Mouse (Mus musculus) MN1 (cell line): ENCODE measurements around the gene Rbm39.
"Not testable (repeated sequence)": the region's sequence is repeated elsewhere in the genome, so short reads cannot be mapped to it uniquely, and the experiment has no call there.

Experiments
- DNase-seq: peaks from one replicate; pipeline ENCODE4 v3.0.0-alpha.2; 2016; ENCODE audit warnings: low spot score

Rbm39 gene

GRCm38 (mm10) chr2:156180094-156180821 is at the start of gene Rbm39:
TSS of gene Rbm39 (minus strand) at chr2:156180238.
- DNase-seq, result peak; percentile 98

GRCm38 (mm10) chr2:156229171-156229570 is 49.1 kb upstream of the Rbm39 start:
- no peak for DNase-seq

GRCm38 (mm10) chr2:156227689-156228088 is 47.7 kb upstream of the Rbm39 start:
- DNase-seq, result no peak

DNA sequence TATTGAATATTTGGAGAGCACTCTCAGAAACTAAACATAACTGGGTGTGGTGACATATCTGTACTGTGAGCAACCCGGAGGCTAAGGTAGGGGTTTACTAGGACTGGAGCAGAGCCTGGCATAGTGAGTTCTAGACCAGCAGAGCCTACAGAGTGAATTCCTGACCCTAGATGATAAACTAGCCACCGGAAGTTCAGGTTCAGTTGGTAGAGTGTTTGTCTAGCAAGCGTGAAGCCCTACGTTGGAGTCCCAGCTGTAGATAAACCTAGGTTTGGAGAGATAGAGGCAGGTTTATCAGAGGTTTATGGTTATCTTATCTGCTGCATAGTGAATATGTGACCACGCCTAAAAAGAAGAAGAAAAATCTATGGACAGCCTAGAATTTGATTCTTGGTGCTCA is 44.0 kb upstream of the Rbm39 start:
- no peak for DNase-seq

DNA sequence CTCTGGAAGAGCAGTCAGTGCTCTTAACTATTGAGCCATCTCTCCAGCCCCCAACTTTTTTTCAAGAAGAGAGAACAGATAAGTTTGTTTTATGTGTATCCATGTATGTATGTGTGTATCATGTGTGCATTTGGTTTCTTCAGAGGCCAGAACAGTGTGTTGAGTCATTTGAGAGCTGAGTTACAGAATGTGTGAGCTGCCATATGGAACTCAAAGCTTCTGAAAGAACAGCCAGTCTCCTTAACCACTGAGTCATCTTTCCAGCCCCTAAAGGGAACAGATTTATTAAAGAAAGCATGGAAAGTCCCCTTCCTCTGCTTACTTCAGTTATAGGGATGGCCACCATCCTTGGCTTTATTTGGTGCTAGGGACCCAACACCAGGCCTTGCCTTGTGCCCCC is 42.1 kb upstream of the Rbm39 start:
- no peak for DNase-seq

GRCm38 (mm10) chr2:156217786-156218185 is 37.7 kb upstream of the Rbm39 start:
- no peak for DNase-seq

- DNase-seq, result no peak
These were observed 23.9 kb upstream of the Rbm39 start for GRCm38 (mm10) chr2:156203917-156204316.

DNA sequence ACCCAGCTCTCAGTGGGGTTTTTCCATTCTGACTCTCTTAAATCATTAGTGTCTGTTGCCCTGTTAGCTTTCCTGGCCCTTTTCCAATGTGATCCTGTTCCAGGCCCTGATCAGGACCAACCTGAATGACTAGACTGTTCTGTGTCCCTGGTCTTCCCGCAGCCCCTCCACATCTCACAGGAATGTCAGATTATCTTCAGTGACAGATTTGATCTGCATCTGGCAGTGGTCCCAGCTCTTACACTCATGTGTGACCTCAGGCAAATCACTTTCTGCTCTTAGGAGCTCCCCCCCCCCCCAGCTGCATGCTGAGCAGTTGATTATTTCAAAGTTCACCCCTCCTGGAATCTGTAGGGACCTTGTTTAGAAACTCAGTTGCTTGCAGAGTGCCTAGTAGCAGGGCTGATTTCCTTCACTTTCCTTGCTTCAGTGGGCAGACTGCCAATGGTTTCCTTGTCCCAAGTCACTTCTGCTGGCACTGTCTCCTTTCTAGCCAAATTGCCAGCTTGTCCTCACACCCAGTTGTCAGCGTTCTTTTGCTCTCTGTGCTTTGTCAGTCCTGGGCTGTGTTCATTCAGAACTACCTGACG is 22.9 kb upstream of the Rbm39 start:
- DNase-seq, result peak; percentile 83

DNA sequence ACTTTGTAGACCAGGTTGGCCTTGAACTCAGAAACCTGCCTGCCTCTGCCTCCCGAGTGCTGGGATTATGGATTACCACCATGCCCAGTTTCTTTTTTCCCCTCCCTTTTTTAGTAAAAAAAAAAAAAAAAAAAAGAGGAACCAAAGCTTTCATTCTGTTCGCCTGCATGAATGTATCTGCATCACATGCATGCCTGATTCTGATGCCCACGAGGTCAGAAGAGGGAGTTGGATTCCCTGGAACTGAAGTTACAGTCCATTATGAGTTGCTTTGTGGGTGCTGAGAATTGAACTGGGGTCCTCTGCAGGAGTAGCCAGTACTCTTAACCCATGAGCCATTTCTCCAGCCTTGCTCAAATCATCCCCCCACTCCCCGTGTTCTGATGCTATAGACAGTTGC is 21.4 kb upstream of the Rbm39 start:
- DNase-seq, result no peak

- no peak for DNase-seq
These were observed 19.9 kb upstream of the Rbm39 start for GRCm38 (mm10) chr2:156199944-156200343.

DNA sequence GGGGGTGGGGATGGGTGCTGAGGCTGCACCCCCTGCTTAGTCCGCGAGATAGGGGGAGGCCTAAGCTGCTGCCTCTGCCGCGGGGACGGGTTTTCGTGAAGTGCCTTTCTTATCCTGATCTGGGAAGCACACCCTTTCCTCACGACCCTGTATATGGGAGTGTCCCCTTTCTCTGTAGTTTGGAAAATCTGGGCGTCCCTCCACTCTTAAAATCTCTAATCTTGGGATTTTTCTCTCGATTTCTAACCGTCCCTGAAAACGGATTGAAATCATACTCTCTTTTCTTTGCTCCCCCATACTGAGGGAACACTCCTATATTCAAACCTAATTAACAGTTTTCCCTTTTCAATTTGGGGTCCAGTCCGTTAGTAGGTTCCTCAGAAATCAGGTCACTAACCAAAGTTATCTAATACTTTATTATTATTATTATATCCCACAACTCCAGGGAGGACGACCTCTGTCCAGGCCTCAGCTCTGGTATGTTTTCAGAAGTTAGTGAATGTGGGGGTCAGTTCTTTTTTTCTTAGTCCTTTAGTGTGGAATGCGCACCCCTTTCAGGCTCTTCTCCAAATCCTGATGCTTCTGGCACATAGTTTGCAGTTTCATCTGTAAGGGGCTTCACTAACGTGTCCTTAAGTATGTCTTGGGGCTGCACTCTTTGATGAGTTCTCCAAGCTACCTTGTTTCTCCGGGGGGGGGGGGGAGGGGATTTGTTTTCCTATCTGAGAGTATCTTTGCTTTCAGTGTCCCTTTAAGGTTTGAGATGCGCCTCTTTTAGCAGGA is 17.3 kb upstream of the Rbm39 start:
- no peak for DNase-seq

DNA sequence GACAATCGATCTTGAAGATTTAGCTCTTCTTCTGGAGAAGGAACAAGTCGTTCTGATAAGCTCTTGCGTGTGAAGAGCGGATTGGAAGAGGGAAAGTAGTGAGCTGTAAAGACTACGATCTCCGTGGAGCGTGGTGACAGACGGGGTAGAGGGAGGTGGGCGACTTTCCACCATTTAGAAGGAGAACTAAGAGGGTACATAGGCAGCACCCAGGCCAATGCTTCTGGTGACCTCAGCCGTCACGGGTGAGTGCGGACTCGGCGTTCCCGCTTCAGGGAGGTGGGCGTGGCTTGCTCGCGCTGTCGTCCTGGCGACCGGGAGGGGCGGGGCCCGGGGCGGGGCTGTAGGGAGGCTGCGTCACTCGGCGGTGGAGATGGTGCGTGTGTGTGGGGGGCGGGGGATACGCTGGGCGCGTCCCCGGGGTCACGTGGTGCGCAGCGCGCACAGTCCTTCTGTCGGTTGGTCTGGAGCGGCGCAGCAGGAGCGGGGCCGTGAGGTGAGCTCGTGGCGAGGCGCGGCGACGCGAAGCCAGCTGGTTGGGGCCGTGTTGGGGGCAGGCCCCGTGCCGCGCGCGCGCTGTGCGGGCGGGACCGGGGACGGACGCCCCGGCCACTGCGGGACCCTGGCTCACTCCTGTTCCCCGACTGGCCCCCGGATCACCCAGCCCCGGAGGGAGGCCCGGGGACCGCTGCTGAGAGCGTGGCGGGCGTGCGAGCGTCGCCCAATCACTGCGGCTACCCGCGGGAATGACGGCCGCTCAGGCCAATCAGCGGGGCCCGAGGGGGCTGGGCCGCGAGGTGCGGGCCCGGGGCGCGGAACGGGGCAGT is 16.5 kb upstream of the Rbm39 start, which contains the start of gene Phf20:
Gene Phf20 (plus strand): TSS at position 165 of the 827 bp plus-strand sequence.
- peak; percentile 93 for DNase-seq

- no peak for DNase-seq
These were observed 14.5 kb upstream of the Rbm39 start for GRCm38 (mm10) chr2:156194571-156194970.

- DNase-seq, result no peak
These were observed 13.2 kb upstream of the Rbm39 start for GRCm38 (mm10) chr2:156193066-156193862.

DNA sequence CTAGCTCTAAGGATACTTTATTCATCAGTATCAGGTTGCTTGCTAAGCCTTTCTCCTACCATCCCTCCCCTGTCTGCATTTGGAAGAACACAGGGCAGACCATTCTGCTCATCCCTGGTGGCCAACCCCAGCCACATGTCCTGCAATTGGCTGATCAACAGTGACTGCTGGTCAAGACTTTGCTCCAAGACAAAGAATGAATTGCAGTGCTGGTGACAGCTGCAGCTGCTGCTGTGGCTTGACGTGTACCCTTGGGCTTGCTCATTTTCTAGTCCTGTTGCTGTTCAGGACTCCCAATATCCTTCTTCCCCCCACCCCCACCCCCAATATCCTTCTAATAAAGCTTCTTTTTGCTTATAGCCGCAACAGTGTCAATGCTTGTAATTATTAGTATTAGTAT is 12.0 kb upstream of the Rbm39 start:
- no peak for DNase-seq

GRCm38 (mm10) chr2:156191540-156191939 is 11.5 kb upstream of the Rbm39 start:
- no peak for DNase-seq

DNA sequence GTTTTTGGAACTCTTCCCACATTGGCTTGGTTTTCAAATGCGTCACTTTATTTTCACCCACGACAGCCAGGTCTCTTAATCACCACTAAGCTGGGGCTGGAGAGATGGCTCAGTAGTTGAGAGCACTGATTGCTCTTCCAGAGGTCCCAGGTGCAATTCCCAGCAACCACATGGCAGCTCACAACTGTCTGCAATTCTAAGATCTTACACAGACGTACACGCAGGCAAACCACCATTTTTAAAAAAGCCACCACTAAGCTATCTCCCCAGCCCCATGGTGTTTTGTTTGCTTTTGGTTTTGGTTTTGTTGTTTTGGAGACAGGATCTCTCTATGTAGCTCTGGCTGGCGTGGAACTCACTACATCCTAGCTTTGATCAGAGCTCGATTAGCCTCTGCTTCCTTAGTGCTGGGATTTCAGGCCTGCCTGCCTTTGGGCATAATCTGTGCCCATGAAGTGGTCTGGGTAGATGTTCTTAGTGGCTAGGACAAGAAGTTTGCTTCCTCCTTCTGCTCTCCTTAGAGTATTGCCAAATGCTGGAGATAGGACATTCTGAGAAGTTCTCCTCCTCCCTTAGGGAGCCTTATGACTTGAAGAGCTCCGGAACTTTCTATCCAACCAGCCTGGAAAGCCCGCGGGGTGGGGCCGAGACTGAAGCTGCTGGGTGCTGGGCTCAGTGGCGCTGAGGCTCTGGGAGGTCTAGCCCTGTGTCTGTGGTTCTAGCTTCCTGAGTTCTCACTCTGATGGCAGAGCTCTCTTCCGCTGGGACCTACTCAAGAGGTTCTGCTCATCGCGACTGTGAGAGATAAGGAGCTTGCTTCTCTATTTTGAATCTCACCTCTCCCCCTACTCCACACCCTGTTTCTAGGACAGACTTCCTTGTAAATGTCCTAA is 10.2 kb upstream of the Rbm39 start:
- no peak for DNase-seq

DNA sequence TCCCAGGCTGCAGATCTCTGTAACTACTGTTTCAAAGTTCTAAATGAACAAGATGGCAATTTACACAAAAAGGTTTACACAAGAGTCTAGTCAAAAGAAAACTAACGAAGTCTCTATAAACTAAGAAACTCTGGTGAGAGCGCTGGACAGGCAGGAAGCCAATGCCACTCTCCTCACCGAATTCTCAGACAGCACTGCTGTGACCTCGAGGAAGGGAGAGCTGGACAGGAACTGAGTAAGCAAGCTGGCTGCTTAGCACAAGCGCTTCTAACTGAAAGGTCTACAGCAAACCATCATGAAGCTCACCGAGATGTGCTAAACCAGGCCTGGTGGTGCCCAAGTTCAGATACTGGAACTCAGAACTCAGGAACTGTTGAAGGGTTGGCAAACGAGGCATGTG is 9.2 kb upstream of the Rbm39 start:
- DNase-seq, result not testable (repeated sequence)

DNA sequence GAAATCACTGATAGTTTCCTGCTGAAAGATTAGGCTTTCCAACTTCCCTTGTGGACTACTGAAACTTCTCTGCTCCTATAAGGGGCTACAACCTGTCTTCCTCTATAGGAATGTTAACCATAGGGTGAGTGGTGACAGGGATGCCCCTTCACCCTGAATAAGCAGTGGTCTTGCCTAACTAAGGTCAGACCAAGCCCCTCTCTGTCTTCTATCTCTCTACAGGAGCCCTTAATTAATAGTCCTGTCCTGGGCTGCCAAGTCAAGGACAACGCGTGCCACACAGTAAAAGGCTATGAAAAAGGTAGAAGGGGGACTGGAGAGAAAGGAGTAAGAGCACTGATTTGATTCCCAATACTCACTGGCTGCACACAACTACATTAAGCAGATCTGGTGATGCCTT is 1.6 kb upstream of the Rbm39 start:
- no peak for DNase-seq
